Mouse (Mus musculus) olfactory bulb, adult 2 months (tissue): ENCODE measurements at regions not wholly inside any gene's neighbourhood (a gene's known extent, or its start where the extent isn't known, plus 50 kb on each side); places are given as distances from the start of the nearest gene placed in this dataset.

Source experiments
- H3K27ac ChIP-seq: fragments of 200-500 bp; 2 replicates; pipeline ENCODE4 v1.5.1; 2012; ENCODE audit warnings: low read depth, low read length; ENCODE audit not compliant: insufficient read depth
- H3K4me1 ChIP-seq: fragments of 200-500 bp; 2 replicates; pipeline ENCODE4 v1.6.1; 2012; ENCODE audit warnings: low read length; ENCODE audit not compliant: control insufficient read depth, insufficient read depth
- H3K4me3 ChIP-seq: fragments of 200-500 bp; 2 replicates; pipeline ENCODE4 v1.5.1; 2012; ENCODE audit warnings: mild to moderate bottlenecking, low read depth, low read length, moderate library complexity; ENCODE audit not compliant: insufficient read depth
- CTCF ChIP-seq: fragments of 200-500 bp; IDR thresholded peaks from 2 replicates; pipeline ENCODE4 v1.5.1; 2012; ENCODE audit warnings: low read depth, mild to moderate bottlenecking, low read length, moderate library complexity; ENCODE audit not compliant: insufficient read depth
- POLR2A ChIP-seq: fragments of 200-500 bp; IDR thresholded peaks from 2 replicates; pipeline ENCODE4 v1.6.1; 2012; ENCODE audit warnings: mild to moderate bottlenecking, low read depth, low read length, moderate library complexity; ENCODE audit not compliant: insufficient read depth
- WGBS: fragments of 180-500 bp; shearing (Covaris S2); methylation state at CpG from one replicate; pipeline ENCODE4 v1.1.7; 2018; 5-methylcytosine and 5-hydroxymethylcytosine counted together

GRCm38 (mm10) chr10:70751771-70752170 is 96.0 kb upstream of the Phyhipl start:
- Histone ChIP-seq H3K4me3 (no peak overlapping the region), H3K4me1 (peaks cover 8% of the 10 kb centered on the region), H3K27ac (no peak overlapping the region)
- 58% methylated on average over 8 of the region's 8 CpGs for WGBS
- no peak for TF ChIP-seq POLR2A
- TF ChIP-seq CTCF, result no peak

GRCm38 (mm10) chr10:70750356-70751145 is 94.8 kb upstream of the Phyhipl start:
- H3K4me1 ChIP-seq, result peaks cover 8% of the 10 kb centered on the region
- no peak overlapping the region for H3K27ac ChIP-seq
- WGBS, result 72% methylated on average over 15 of the region's 15 CpGs
- TF ChIP-seq CTCF, result no peak
- TF ChIP-seq POLR2A, result no peak
- no peak overlapping the region for H3K4me3 ChIP-seq

GRCm38 (mm10) chr10:70746612-70747011 is 90.8 kb upstream of the Phyhipl start:
- peaks cover 6% of the 10 kb centered on the region for H3K4me1 ChIP-seq
- no peak overlapping the region for H3K27ac ChIP-seq
- no peak overlapping the region for H3K4me3 ChIP-seq
- TF ChIP-seq POLR2A (no peak), CTCF (no peak)
- WGBS, result 76% methylated on average over 4 of the region's 4 CpGs

DNA sequence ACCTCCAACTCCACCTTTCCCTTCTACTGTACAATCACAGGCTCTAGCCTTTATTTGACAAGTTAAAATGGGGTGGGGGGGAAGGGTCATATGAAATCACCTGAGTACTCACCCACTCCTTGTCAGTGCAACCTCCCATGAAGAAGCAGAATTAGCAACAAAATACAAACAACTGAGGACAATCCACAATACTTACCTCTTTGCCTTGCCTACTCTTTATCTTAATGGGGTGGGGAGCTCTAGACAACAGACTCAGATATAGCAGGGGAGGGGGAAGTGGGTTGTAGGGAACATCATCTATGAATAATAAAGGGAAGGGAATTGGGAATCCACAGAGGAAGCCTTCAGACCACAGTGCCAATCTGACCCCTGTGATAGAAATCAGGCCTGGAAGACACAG is 86.1 kb upstream of the Phyhipl start:
- H3K27ac ChIP-seq, result no peak overlapping the region
- TF ChIP-seq CTCF (no peak), POLR2A (no peak)
- H3K4me3 ChIP-seq, result no peak overlapping the region
- peaks cover 9% of the 10 kb centered on the region for H3K4me1 ChIP-seq

DNA sequence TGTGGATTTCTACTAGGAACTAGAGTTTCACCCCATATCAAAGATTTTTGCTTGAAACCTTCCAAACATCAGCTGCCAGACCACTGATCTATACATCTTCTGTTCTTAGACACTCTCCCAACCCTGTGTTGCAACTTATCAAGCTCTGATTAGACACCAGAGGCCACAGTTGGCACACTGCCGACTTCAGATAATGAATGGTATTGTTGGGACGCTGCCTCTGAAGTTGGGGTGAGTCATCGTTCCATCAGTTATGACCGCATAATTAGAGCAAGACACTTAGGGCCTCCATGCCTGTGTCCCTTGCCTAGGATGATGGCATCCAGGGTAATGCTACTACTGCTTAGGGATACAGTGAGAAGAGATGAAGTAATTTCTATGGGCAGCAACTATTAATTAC is 84.3 kb upstream of the Phyhipl start:
- 25% methylated on average over 4 of the region's 4 CpGs for WGBS
- Histone ChIP-seq H3K4me1 (peaks cover 9% of the 10 kb centered on the region), H3K27ac (peak overlapping the region; percentile 49), H3K4me3 (no peak overlapping the region)
- no peak for TF ChIP-seq CTCF
- TF ChIP-seq POLR2A, result no peak

- Histone ChIP-seq H3K27ac (peak overlapping the region; percentile 76), H3K4me3 (no peak overlapping the region), H3K4me1 (peaks cover 9% of the 10 kb centered on the region)
- 39% methylated on average over 9 of the region's 9 CpGs for WGBS
- TF ChIP-seq CTCF (no peak), POLR2A (no peak)
These were observed 83.7 kb upstream of the Phyhipl start for GRCm38 (mm10) chr10:70739348-70739966.

- H3K27ac ChIP-seq, result peak overlapping the region; percentile 76; the same call in 1 of the 2 replicates
- H3K4me3 ChIP-seq, result no peak overlapping the region
- peaks cover 11% of the 10 kb centered on the region for H3K4me1 ChIP-seq
- no peak for TF ChIP-seq POLR2A
- TF ChIP-seq CTCF, result no peak
These were observed 82.9 kb upstream of the Phyhipl start for GRCm38 (mm10) chr10:70738686-70739085.

GRCm38 (mm10) chr10:70733956-70734355 is 78.2 kb upstream of the Phyhipl start:
- no peak overlapping the region for H3K4me3 ChIP-seq
- peaks cover 4% of the 10 kb centered on the region for H3K4me1 ChIP-seq
- H3K27ac ChIP-seq, result no peak overlapping the region
- TF ChIP-seq POLR2A (no peak), CTCF (no peak)
- WGBS, result 74% methylated on average over 12 of the region's 12 CpGs

GRCm38 (mm10) chr10:70733478-70733877 is 77.7 kb upstream of the Phyhipl start:
- no peak for TF ChIP-seq CTCF
- no peak for TF ChIP-seq POLR2A
- Histone ChIP-seq H3K27ac (no peak overlapping the region), H3K4me1 (0 out of 2 replicates have a peak, but pooled peaks cover 2% of the 10 kb centered on the region), H3K4me3 (no peak overlapping the region)
- 67% methylated on average over 7 of the region's 7 CpGs for WGBS

GRCm38 (mm10) chr10:70725091-70725490 is 69.3 kb upstream of the Phyhipl start:
- H3K27ac ChIP-seq, result no peak overlapping the region
- TF ChIP-seq CTCF (no peak), POLR2A (no peak)
- no peaks in the 10 kb centered on the region for H3K4me1 ChIP-seq
- no peak overlapping the region for H3K4me3 ChIP-seq
- WGBS, result 72% methylated on average over 3 of the region's 3 CpGs
